In the genomic region with DNA sequence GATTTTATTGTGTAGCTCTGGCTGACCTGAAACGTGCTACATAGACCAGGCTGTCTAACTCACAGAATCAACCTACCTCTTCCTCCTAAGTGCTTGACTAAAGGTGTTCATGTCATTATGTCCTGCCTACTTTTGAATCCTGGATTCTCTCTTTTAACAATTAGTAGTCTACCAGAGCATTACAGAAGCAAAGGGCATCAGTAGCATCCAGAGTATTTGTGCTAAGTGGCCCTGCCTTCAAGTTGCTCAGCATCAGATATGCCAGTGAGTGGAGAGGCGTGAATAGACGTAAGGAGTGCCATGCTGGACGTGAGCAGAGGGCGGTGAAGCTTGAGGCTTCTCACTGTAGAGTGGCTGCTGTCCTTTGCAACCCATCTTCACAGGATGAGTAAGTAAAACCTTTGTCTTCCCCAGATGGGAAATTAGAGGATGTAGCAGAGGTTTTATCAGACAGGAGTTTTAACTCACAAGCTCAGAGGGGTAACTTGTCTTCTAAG, we compare ENCODE assay signal across 21 mouse cellular contexts. TPM values are rescaled to one million over a fixed set of nuclear protein-coding genes. Genes with fewer than 3 reads are reported as not detected.
DNase-seq lines count a peak whose midpoint lies in the region; ATAC-seq and TF ChIP-seq lines count a peak whose summit lies in the region.
"Had no signal": no experiment of that assay in that cellular context is flagged by ENCODE, and none has a peak within 500 bp of the region (broad histone marks: within the 10 kb centered on the region; RNA-seq: fewer than 3 reads in every experiment).

No protein-coding gene starts in this region.

- TF ChIP-seq CTCF in stomach, postnatal 0 days (IDR thresholded peaks at IDR 0.05; ENCODE audit: low read depth) = no peak
- no peak for TF ChIP-seq CTCF in liver, embryonic 14.5 days (IDR thresholded peaks at IDR 0.05; ENCODE audit: low read depth)
- TF ChIP-seq CTCF in lung, adult 2 months (IDR thresholded peaks at IDR 0.05; ENCODE audit: insufficient read depth, low read length) = no peak

- no peaks in the 10 kb centered on the region for H3K27me3 ChIP-seq in heart, embryonic 13.5 days (replicated peaks)
- H3K27me3 ChIP-seq in stomach, embryonic 16.5 days (ENCODE audit: control insufficient read depth, insufficient read depth, low read length) = no peaks in the 10 kb centered on the region
- H3K27me3 ChIP-seq in stomach, postnatal 0 days (ENCODE audit: control insufficient read depth, insufficient read depth, low read length) = no peaks in the 10 kb centered on the region
- H3K27me3 ChIP-seq in liver, embryonic 14.5 days (ENCODE audit: control insufficient read depth, insufficient read depth, low read length) = no peaks in the 10 kb centered on the region
- H3K27me3 ChIP-seq: forebrain, embryonic 15.5 days; limb, embryonic 12.5 days; lung, embryonic 15.5 days; midbrain, embryonic 12.5 days; neural tube, embryonic 12.5 days had no signal

- no peak for DNase-seq in heart, adult 9 months (ENCODE audit: low spot score in 2 of 2)
- DNase-seq in stomach, postnatal 0 days (ENCODE audit: low spot score) = no peak
- DNase-seq in liver, embryonic 14.5 days (ENCODE audit: low read depth in 3 of 3, low spot score in 3 of 3) = no peak
- DNase-seq in MN1 (ENCODE audit: low spot score) = no peak
- no peak for DNase-seq in lung, adult 2 months
- DNase-seq: adrenal gland, postnatal 25 days; cerebellum, adult 18-20 months; cerebellum, postnatal 25 days; embryo, embryonic 11 days; kidney, adult 11 months; right cerebral cortex, adult 18-20 months; thymus, adult 2 months had no signal

- H3K9ac ChIP-seq in heart, embryonic 13.5 days = no peak overlapping the region
- H3K9ac ChIP-seq in stomach, embryonic 16.5 days (ENCODE audit: low read length) = no peak overlapping the region
- H3K9ac ChIP-seq in stomach, postnatal 0 days (ENCODE audit: low read length) = no peak overlapping the region
- no peak overlapping the region for H3K9ac ChIP-seq in liver, embryonic 14.5 days (replicated peaks)
- H3K9ac ChIP-seq: forebrain, embryonic 15.5 days; limb, embryonic 12.5 days; lung, embryonic 15.5 days; midbrain, embryonic 12.5 days; neural tube, embryonic 12.5 days had no signal

- no peak for TF ChIP-seq EP300 in stomach, postnatal 0 days (optimal IDR thresholded peaks at IDR 0.05)
- no peak for TF ChIP-seq EP300 in liver, embryonic 14.5 days (IDR thresholded peaks at IDR 0.05; ENCODE audit: low read depth)

- H3K4me1 ChIP-seq in heart, embryonic 13.5 days = peaks cover 91% of the 10 kb centered on the region
- H3K4me1 ChIP-seq in stomach, embryonic 16.5 days (ENCODE audit: control insufficient read depth, insufficient read depth, low read length) = peaks cover 47% of the 10 kb centered on the region
- peaks cover 5% of the 10 kb centered on the region; the same call in 1 of the 2 replicates for H3K4me1 ChIP-seq in stomach, postnatal 0 days (replicated peaks; ENCODE audit: control insufficient read depth, insufficient read depth)
- peaks cover 82 to 85% of the 10 kb centered on the region in 2 experiments for H3K4me1 ChIP-seq in liver, embryonic 14.5 days (replicated peaks; ENCODE audit: control insufficient read depth in 2 of 2, insufficient read depth in 2 of 2, low read length in 1 of 2)
- peaks cover 22% of the 10 kb centered on the region for H3K4me1 ChIP-seq in lung, adult 2 months (ENCODE audit: control insufficient read depth, insufficient read depth, low read length)
- H3K4me1 ChIP-seq: midbrain, embryonic 12.5 days had no signal

- H3K27ac ChIP-seq in heart, embryonic 13.5 days (replicated peaks) = peak overlapping the region; percentile 73
- H3K27ac ChIP-seq in stomach, embryonic 16.5 days (ENCODE audit: low read length) = peak overlapping the region; percentile 18; the same call in 1 of the 2 replicates
- no peak overlapping the region for H3K27ac ChIP-seq in stomach, postnatal 0 days (replicated peaks)
- peak overlapping the region; percentile 1; the same call in 1 of the 2 replicates for H3K27ac ChIP-seq in liver, embryonic 14.5 days
- H3K27ac ChIP-seq: forebrain, embryonic 15.5 days; hindbrain, postnatal 0 days; limb, embryonic 12.5 days; lung, embryonic 15.5 days; macrophage; midbrain, embryonic 12.5 days; neural tube, embryonic 12.5 days had no signal

- 0 out of 2 replicates have a peak overlapping the region, but pooled peaks have one; percentile 56 for H3K4me2 ChIP-seq in heart, embryonic 13.5 days
- H3K4me2 ChIP-seq in stomach, embryonic 16.5 days (ENCODE audit: low read depth, low read length) = no peak overlapping the region
- H3K4me2 ChIP-seq in stomach, postnatal 0 days (replicated peaks; ENCODE audit: low read depth) = no peak overlapping the region
- no peak overlapping the region for H3K4me2 ChIP-seq in liver, embryonic 14.5 days (ENCODE audit: low read depth)
- H3K4me2 ChIP-seq: forebrain, embryonic 15.5 days; limb, embryonic 12.5 days; lung, embryonic 15.5 days; midbrain, embryonic 12.5 days; neural tube, embryonic 12.5 days had no signal

- H3K4me3 ChIP-seq in heart, embryonic 13.5 days = no peak overlapping the region
- no peak overlapping the region for H3K4me3 ChIP-seq in stomach, embryonic 16.5 days (replicated peaks; ENCODE audit: low read length)
- H3K4me3 ChIP-seq in stomach, postnatal 0 days (ENCODE audit: low read depth, low read length) = no peak overlapping the region
- H3K4me3 ChIP-seq in liver, embryonic 14.5 days (ENCODE audit: insufficient read depth in 1 of 2, low read depth in 2 of 2, low read length in 2 of 2) = no peak overlapping the region
- H3K4me3 ChIP-seq in lung, adult 2 months (replicated peaks; ENCODE audit: extremely low read depth, low read depth, low read length) = no peak overlapping the region
- H3K4me3 ChIP-seq: forebrain, embryonic 15.5 days; limb, embryonic 12.5 days; lung, embryonic 15.5 days; midbrain, embryonic 12.5 days; neural tube, embryonic 12.5 days had no signal

- WGBS in heart, embryonic 13.5 days = 56% methylated on average over 5 of the region's 5 CpGs
- 80% methylated on average over 5 of the region's 5 CpGs for WGBS in stomach, embryonic 16.5 days
- 74% methylated on average over 5 of the region's 5 CpGs for WGBS in stomach, postnatal 0 days
- 57% methylated on average over 5 of the region's 5 CpGs for WGBS in liver, embryonic 14.5 days (ENCODE audit: insufficient replicate concordance)
- 75% methylated on average over 5 of the region's 5 CpGs for WGBS in lung, adult 2 months

- no peak for TF ChIP-seq POLR2A in lung, adult 2 months (IDR thresholded peaks at IDR 0.05; ENCODE audit: borderline replicate concordance, extremely low read depth, low read depth, low read length)

- no peak for ATAC-seq in heart, embryonic 13.5 days (ENCODE audit: extremely low read depth, insufficient number of reproducible peaks, low FRiP score, low TSS enrichment)
- ATAC-seq in stomach, embryonic 16.5 days (ENCODE audit: insufficient read depth, low FRiP score) = no peak
- no peak for ATAC-seq in stomach, postnatal 0 days (ENCODE audit: low FRiP score, low TSS enrichment)
- ATAC-seq in liver, embryonic 14.5 days (ENCODE audit: insufficient read depth) = no peak
- ATAC-seq: forebrain, embryonic 15.5 days; hindbrain, postnatal 0 days had no signal

- no peaks in the 10 kb centered on the region for H3K9me3 ChIP-seq in heart, embryonic 13.5 days
- H3K9me3 ChIP-seq in stomach, embryonic 16.5 days (replicated peaks; ENCODE audit: control insufficient read depth, low read length) = no peaks in the 10 kb centered on the region
- no peaks in the 10 kb centered on the region for H3K9me3 ChIP-seq in stomach, postnatal 0 days (ENCODE audit: control insufficient read depth, low read length)
- H3K9me3 ChIP-seq in liver, embryonic 14.5 days (ENCODE audit: control insufficient read depth, low read length) = no peaks in the 10 kb centered on the region
- H3K9me3 ChIP-seq: forebrain, embryonic 15.5 days; limb, embryonic 12.5 days; lung, embryonic 15.5 days; midbrain, embryonic 12.5 days; neural tube, embryonic 12.5 days had no signal

- H3K36me3 ChIP-seq in heart, embryonic 13.5 days = peaks cover 5% of the 10 kb centered on the region; the same call in 1 of the 2 replicates
- H3K36me3 ChIP-seq in stomach, embryonic 16.5 days (ENCODE audit: control insufficient read depth, insufficient read depth, low read length) = no peaks in the 10 kb centered on the region
- H3K36me3 ChIP-seq in stomach, postnatal 0 days (ENCODE audit: control insufficient read depth, insufficient read depth, low read length) = no peaks in the 10 kb centered on the region; the same call in 1 of the 2 replicates
- no peaks in the 10 kb centered on the region for H3K36me3 ChIP-seq in liver, embryonic 14.5 days (replicated peaks; ENCODE audit: control insufficient read depth, insufficient read depth, low read depth)
- H3K36me3 ChIP-seq: forebrain, embryonic 15.5 days; limb, embryonic 12.5 days; lung, embryonic 15.5 days; midbrain, embryonic 12.5 days; neural tube, embryonic 12.5 days had no signal

RNA-seq across cellular contexts. Expression of gene Add3, which starts 48.5 kb away (rescaled TPM):
- 120 and 121 TPM in 2 replicates for polyA plus RNA-seq in heart, embryonic 13.5 days (2015; fragmentation: Nextera tagmentation; extraction: Ambion mirVana)
- 82.6 and 84.9 TPM in 2 replicates for polyA plus RNA-seq in stomach, embryonic 16.5 days (2015; fragmentation: Nextera tagmentation; extraction: Ambion mirVana)
- 48.2 and 52.4 TPM in 2 replicates for polyA plus RNA-seq in stomach, postnatal 0 days (2015; fragmentation: Nextera tagmentation; extraction: Ambion mirVana)
- polyA plus RNA-seq in liver, embryonic 14.5 days (2012; rRNA removed) = 8.2 and 12.7 TPM in 2 replicates
- 21.7 and 26.7 TPM in 2 replicates for polyA plus RNA-seq in liver, embryonic 14.5 days (2014; fragmentation: Nextera tagmentation; extraction: Ambion mirVana)
- polyA plus RNA-seq in lung, adult 2 months (2012; rRNA removed) = 40.0 and 53.0 TPM in 2 replicates
